Mouse (Mus musculus) frontal cortex, postnatal 14 days (tissue): ENCODE data around the gene Rtn4ip1.
A peak's percentile ranks its signal among the peaks of the same experiment; 100 is the strongest.
"Not testable (repeated sequence)": the region's sequence is repeated elsewhere in the genome, so short reads cannot be mapped to it uniquely, and the experiment has no call there.

Source experiments
- DNase-seq, 2 experiments: peaks; one replicate each; pipeline ENCODE4 v3.0.0; 2022; ENCODE audit warnings: low spot score in 2 of 2

Gene Rtn4ip1

DNA sequence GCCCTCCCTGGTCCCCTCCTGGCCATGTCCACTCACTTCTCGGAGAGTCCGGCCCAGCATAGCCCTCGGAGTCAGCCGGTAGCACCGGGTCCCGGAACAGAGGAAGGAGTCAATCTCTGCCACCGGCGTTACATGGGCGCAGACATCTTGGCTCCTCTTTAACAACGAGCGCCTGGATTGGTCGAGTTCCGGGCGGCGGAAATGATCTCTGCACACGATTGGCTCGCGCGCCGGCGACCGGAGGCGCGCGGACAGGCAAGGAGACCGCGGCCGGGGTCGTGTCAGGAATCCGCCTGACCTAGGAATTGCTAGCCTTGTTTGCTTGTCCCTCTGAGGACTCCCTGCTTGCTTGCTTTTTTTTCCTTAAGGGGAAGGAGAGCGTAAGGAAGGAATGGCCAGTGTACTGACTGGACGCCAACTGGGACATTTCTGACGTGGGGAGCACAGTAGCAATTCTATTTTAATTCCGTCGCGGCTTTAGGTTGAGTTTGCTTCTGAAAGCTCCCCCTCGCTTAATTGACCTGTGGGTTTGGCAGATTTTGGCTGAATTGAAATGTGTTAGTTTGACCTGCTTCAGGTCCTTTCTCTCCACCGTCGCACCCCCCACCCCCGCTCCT is at the start of gene Rtn4ip1, which contains the start of gene Qrsl1:
TSS of gene Rtn4ip1 (plus strand) at position 230 of the 617 bp plus-strand sequence.
TSS of gene Qrsl1 (minus strand) at position 168 of the 617 bp plus-strand sequence.
- peak; percentile 87 to 94 for DNase-seq

- DNase-seq: no peak
Observed at GRCm38 (mm10) chr10:43851898-43852297, 49.7 kb upstream of the Rtn4ip1 start.

DNA sequence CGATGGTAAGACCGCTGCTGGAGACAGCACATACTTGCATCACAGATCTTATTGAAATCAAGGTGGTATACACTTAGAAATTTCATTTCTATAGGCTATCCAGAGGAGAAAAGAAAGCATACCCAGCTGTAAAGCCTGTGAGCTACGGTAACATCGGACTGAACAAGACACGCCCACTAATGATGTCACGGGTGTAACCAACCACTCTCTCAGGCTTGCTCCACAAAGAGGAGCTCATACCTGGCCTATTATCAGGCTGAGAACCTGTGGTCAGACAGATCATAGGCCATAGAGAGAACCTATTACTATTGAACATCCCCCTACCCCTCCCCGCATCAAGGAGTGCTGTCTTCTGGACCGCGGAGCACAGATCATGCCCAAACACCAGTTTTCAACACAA is 45.7 kb upstream of the Rtn4ip1 start:
- no peak for DNase-seq

GRCm38 (mm10) chr10:43856351-43856750 is 45.3 kb upstream of the Rtn4ip1 start:
- no peak for DNase-seq

GRCm38 (mm10) chr10:43870752-43871151 is 30.9 kb upstream of the Rtn4ip1 start:
- peak in 1 of 2 experiments; percentile 9 for DNase-seq

GRCm38 (mm10) chr10:43871458-43871857 is 30.1 kb upstream of the Rtn4ip1 start:
- no peak for DNase-seq

DNA sequence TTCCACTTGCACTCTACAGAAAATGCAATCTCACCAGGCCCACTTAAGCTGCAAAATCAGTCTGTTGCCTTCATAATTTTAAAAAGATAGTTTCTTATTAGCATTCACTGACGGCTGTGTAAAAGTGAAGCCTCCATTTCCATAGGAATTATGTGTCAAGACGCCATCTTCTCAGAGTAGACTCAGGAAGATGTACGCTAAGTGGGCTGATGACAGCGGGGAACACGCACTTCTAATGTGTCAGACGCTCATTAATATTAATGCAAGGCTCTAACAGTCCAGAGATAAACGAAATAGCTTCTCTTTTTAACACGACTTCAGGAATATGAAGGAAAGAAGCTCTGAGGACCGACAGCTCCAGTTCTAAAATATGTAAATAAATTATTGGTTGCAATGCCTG is 13.9 kb upstream of the Rtn4ip1 start:
- DNase-seq: no peak

DNA sequence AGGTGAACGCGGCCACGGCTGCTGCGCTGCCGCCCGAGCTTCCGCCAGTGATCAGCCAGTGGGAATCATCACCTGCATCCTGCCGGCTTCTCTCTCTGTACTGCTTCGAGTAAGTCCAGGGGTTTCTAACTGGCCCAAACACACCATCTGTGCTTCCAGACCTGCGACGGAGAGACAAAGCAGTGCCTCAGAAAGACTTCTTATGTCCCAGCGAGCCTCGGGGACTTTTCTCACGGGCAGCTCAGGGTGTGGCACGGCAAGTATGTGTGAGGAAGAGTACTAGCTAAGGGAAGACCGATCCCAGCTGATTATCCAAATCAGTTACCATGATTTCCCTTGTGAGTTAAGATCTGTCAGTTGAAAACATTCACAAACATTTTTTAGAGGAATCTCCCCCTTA is 12.6 kb upstream of the Rtn4ip1 start:
- DNase-seq: no peak

DNA sequence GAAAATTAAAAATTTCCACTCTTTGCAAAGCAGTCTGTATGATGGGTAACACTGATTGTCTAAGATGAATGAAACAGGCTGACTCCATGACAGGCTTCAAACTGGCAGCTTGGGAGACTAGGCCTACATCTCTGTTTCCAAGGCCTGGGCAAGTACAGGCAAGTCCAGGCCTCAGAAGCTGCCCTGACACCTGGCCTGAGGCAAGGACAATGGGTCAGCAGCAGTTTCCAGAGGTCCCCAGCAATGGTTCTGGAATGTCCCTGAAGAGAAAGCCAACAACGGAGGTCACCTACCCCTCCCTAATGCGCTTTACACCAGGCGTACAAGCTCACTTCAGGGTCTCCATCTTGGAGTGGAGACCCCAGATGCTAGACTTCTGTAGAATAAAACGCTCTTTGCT is 8.6 kb upstream of the Rtn4ip1 start:
- no peak for DNase-seq

- no peak for DNase-seq
Observed at GRCm38 (mm10) chr10:43896065-43896464, 5.5 kb upstream of the Rtn4ip1 start.

DNA sequence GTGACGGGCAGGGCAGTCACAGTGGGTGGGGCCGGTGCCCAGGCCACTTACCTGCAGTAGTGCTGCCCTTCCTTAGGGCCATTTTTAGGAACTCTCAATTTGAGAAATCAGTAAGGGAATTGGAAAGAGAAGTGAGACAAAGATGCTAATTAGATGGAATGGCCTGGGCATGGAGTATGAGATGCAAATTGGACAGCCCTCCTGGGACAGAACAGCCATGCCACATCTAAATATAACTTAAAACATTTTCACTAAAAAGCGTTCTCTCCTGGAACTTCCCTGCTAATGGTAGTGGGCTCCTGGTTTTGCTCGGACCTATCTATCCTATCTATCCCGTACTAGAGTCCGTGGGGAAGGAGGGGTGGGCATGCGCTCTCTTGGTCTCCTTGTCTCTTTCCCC is 3.3 kb upstream of the Rtn4ip1 start:
- no peak for DNase-seq

DNA sequence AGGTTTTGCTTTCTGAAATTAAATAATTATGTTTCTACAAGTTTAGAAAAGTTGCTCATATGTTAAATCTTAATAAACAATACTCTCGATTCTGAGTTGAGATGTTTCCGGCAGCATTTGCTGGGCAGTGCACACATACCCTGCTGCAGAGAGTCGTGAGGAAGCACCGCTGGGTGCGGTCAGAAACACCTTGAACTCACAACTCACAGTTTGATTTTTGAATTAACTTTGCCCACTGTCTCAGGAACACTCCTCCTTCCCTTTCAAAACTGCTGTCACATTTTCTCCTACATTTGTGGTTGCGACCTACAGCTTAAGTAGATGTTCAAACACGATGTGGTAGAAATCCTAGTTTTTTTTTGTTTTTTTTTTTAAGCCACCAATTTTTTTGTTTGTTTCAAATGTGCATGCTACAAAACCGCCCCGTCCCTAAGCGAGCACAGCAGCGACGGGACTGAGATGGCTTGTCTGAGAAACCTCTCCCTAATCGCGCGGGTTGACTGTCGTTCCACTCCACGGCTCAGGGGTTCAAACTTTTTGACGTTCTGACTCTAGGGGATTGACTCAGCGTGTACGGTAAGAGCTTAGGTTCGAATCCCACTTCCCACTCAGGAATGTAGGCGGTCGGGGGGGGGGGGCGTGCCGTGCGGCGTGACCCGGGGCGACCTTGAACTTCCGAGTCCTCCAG is 580 bp upstream of the Rtn4ip1 start:
- DNase-seq: no peak

DNA sequence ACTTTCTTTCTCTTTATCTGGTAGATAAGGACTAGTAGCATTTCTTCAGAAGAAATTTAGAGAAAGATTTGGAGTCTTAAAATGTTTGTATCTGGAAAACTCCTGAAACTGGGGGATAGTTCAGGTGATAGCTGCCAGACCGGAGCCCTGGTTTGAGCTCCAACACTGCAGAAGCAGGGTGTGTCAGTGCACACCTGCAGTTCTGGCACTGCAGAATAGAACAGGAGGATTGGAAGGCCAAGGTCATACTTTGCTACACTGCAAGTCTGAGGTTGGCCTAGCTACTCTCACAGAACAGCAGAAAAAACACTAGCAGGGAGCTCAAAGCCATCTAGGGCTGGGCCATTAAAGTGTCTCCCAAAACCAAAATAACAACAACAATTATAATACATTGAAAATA is 3.0 kb downstream of the Rtn4ip1 start:
- no peak for DNase-seq

GRCm38 (mm10) chr10:43910032-43910872 is 8.6 kb downstream of the Rtn4ip1 start:
- no peak for DNase-seq

DNA sequence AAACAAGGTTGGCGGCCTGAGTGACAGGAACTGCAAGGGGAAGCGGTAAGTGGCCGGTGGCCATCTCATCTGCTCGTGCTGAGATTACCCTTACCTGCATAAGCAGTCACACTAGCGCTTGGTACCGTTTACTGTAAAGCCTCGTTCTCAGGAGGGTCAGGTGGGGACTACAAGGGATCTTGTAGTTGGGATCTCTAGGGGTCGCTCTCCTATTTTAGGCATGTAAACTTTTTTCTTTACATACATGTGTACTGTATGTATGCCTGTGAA is 9.2 kb downstream of the Rtn4ip1 start:
- DNase-seq: no peak

GRCm38 (mm10) chr10:43912236-43912635 is 10.6 kb downstream of the Rtn4ip1 start:
- DNase-seq: no peak

- no peak for DNase-seq
Observed at GRCm38 (mm10) chr10:43916181-43916580, 14.6 kb downstream of the Rtn4ip1 start.

DNA sequence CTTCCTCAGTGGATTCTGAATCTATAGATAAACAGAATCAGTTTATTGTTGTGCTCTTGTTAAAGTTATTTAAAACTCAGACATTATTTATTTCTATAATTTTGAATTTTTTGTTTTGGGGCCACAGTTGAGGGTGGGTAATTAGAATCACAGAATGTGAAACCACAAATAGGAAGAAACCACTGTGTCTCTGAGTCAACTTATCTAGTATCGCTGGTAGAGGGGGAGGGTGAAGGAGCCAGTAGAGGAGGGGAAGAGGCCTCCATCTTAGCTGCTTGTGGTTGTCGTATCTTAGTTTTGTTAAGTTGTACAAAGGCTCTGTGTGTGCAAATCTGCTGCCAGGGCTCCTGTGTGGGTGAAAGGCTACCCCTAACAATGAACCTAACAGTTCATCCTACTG is 15.1 kb downstream of the Rtn4ip1 start:
- no peak for DNase-seq

- DNase-seq: peak; percentile 35 to 84
Observed at GRCm38 (mm10) chr10:43918696-43919608, 17.3 kb downstream of the Rtn4ip1 start.

- DNase-seq: no peak
Observed at GRCm38 (mm10) chr10:43923096-43923495, 21.5 kb downstream of the Rtn4ip1 start.

GRCm38 (mm10) chr10:43925776-43926175 is 24.2 kb downstream of the Rtn4ip1 start:
- not testable (repeated sequence) for DNase-seq

DNA sequence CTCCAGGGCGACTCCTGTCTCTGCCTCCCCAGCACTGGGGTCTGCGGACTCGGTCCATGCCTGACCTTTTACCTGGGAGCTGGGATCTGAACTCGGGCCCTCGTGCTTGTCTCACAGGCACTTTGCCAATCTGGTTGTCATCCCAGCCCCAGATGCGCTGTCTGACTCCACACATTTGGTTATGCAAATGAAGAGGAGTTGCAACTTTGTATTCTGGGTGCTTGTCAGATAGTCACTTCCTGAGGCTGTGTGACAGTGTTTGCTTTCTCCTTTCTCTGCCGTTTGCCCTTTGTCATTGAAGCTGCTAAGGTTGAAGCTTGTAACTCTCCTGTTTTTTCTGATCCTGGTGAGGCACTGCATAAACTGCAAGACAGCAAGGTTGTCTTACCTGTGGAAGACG is 26.1 kb downstream of the Rtn4ip1 start:
- DNase-seq: no peak
